Mouse (Mus musculus): ENCODE measurements around the gene Chic2. TPM values are rescaled to one million over a fixed set of nuclear protein-coding genes. Genes with fewer than 3 reads are reported as not detected.

The Chic2 gene
- polyA plus RNA-seq, 1 experiment: 18.3 TPM

DNA sequence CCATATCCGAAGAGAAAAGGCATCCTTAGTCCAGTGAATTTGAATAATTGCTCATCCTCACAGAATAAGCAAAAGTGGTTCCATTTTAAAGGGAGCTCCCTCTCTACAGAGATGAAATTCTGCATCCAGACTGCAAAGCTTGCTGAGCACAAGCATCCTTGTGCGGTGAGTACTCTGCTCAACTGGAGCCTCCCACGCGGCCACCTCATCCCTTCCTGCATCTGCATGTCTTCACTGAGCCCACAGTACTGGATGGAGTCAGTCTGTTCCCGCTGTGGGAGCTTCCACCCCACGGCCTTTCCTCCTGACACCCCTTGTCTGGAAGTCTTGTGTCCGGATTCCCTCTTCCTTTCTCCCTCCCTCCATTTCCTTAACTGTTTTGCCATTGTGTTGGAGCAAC is 95.3 kb downstream of the Chic2 start:
- no peaks in the 10 kb centered on the region; the same call in 1 of the 2 replicates for H3K4me1 ChIP-seq (ENCODE audit: control insufficient read depth, insufficient read depth, low read length)
- no peak overlapping the region for H3K27ac ChIP-seq (ENCODE audit: control insufficient read depth, insufficient read depth, low read depth, low read length, poor library complexity)
- TF ChIP-seq POLR2A (IDR thresholded peaks at IDR 0.05; ENCODE audit: borderline replicate concordance, control insufficient read depth, low read depth, low read length): no peak
- no peak for TF ChIP-seq CTCF (IDR thresholded peaks at IDR 0.05; ENCODE audit: control insufficient read depth, insufficient read depth, low read length)
- WGBS: 79% methylated on average over 7 of the region's 7 CpGs
- no peak overlapping the region for H3K4me3 ChIP-seq (replicated peaks; ENCODE audit: control insufficient read depth, low read depth, low read length)

DNA sequence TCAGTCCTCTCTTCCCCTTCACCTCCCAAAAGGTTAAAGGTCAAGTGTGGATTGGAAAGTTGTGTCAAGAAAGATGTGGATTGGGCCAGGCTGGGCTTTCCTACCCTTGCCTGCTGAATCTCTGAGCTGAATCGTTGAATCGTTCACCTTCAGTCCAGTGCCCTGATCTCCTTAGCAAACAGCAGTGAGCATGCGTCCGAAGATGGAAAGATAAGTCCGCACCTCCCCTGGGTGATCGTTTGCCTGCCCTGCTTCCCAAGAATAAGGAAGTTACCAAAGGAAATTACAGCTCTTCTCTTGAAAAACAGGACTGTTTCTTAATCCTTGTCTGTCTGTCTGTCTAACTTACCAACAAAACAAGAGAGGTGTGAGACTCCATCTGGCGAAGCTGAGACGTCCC is 96.1 kb downstream of the Chic2 start:
- TF ChIP-seq CTCF (IDR thresholded peaks at IDR 0.05; ENCODE audit: control insufficient read depth, insufficient read depth, low read length) (no peak), POLR2A (IDR thresholded peaks at IDR 0.05; ENCODE audit: borderline replicate concordance, control insufficient read depth, low read depth, low read length) (no peak)
- 36% methylated on average over 8 of the region's 8 CpGs for WGBS
- Histone ChIP-seq H3K4me1 (ENCODE audit: control insufficient read depth, insufficient read depth, low read length) (no peaks in the 10 kb centered on the region; the same call in 1 of the 2 replicates), H3K4me3 (replicated peaks; ENCODE audit: control insufficient read depth, low read depth, low read length) (no peak overlapping the region), H3K27ac (ENCODE audit: control insufficient read depth, insufficient read depth, low read depth, low read length, poor library complexity) (no peak overlapping the region)

Other genes with a start within 250 kb of the Chic2 start
- not detected in 2 replicates for gene Gsx2, start 30.8 kb upstream of the Chic2 start, polyA plus RNA-seq (2011; ENCODE audit: insufficient read depth, insufficient read length, low replicate concordance, missing spikeins)
- gene Pdgfra, start 107.5 kb upstream of the Chic2 start, polyA plus RNA-seq (2011; ENCODE audit: insufficient read depth, insufficient read length, low replicate concordance, missing spikeins): 3.7 and 4.1 TPM in 2 replicates

All from bone marrow, adult 2 months (tissue).